In genomic region chr11:105507332-105507971, GRCm38 (mm10) we compare ENCODE assay signal across 13 mouse cellular contexts. TPM values are rescaled to one million over a fixed set of nuclear protein-coding genes. Genes with fewer than 3 reads are reported as not detected.
DNase-seq lines count a peak whose midpoint lies in the region; ATAC-seq and TF ChIP-seq lines count a peak whose summit lies in the region.
"Had no signal": no experiment of that assay in that cellular context is flagged by ENCODE, and none has a peak within 500 bp of the region (broad histone marks: within the 10 kb centered on the region; RNA-seq: fewer than 3 reads in every experiment).

No protein-coding gene starts in this region.

- TF ChIP-seq CTCF in layer of hippocampus, adult 2 months (conservative IDR thresholded peaks at IDR 0.05) = no peak
- TF ChIP-seq CTCF in embryonic fibroblast, embryonic 13.5 days (IDR thresholded peaks at IDR 0.05; ENCODE audit: borderline replicate concordance, insufficient read depth, low read length) = no peak

- H3K4me2 ChIP-seq in limb, embryonic 12.5 days = peak overlapping the region; percentile 25; the same call in 1 of the 2 replicates
- no peak overlapping the region; the same call in 1 of the 2 replicates for H3K4me2 ChIP-seq in neural tube, embryonic 11.5 days (ENCODE audit: low read depth)
- H3K4me2 ChIP-seq: liver, embryonic 13.5 days had no signal

- peaks cover 11% of the 10 kb centered on the region for H3K4me1 ChIP-seq in embryonic fibroblast, embryonic 13.5 days (ENCODE audit: control insufficient read depth, insufficient read depth, low read length)
- peaks cover 25% of the 10 kb centered on the region for H3K4me1 ChIP-seq in limb, embryonic 12.5 days (replicated peaks)
- peaks cover 24% of the 10 kb centered on the region for H3K4me1 ChIP-seq in neural tube, embryonic 11.5 days (ENCODE audit: control insufficient read depth, insufficient read depth, low read length)

- no peak overlapping the region for H3K9ac ChIP-seq in limb, embryonic 12.5 days (replicated peaks)
- no peak overlapping the region for H3K9ac ChIP-seq in neural tube, embryonic 11.5 days (ENCODE audit: low read length)
- H3K9ac ChIP-seq: liver, embryonic 13.5 days had no signal

- no peak for DNase-seq in layer of hippocampus, adult 2 months (ENCODE audit: low spot score in 2 of 2)
- no peak for DNase-seq in layer of hippocampus, adult 9-10 months (ENCODE audit: low spot score)
- DNase-seq in neural tube, embryonic 11.5 days (ENCODE audit: low spot score) = no peak
- no peak for DNase-seq in cerebellum, adult 9-11 months
- DNase-seq in cerebellum, postnatal 10 days = no peak
- DNase-seq in thymus, postnatal 36 days = no peak
- DNase-seq: cerebellum, postnatal 36 days; liver, embryonic 13.5 days had no signal

- no peaks in the 10 kb centered on the region for H3K36me3 ChIP-seq in limb, embryonic 12.5 days
- H3K36me3 ChIP-seq in neural tube, embryonic 11.5 days (ENCODE audit: control insufficient read depth, insufficient read depth, low read length) = no peaks in the 10 kb centered on the region
- H3K36me3 ChIP-seq: liver, embryonic 13.5 days had no signal

- H3K9me3 ChIP-seq in limb, embryonic 12.5 days = no peaks in the 10 kb centered on the region
- no peaks in the 10 kb centered on the region for H3K9me3 ChIP-seq in neural tube, embryonic 11.5 days (ENCODE audit: control insufficient read depth, low read length)
- H3K9me3 ChIP-seq: liver, embryonic 13.5 days had no signal

- H3K27ac ChIP-seq in layer of hippocampus, adult 2 months = peak overlapping the region; percentile 89
- peak overlapping the region; percentile 54 for H3K27ac ChIP-seq in embryonic fibroblast, embryonic 13.5 days (ENCODE audit: insufficient read depth, low read length)
- peak overlapping the region; percentile 53 for H3K27ac ChIP-seq in limb, embryonic 12.5 days
- H3K27ac ChIP-seq in neural tube, embryonic 11.5 days (ENCODE audit: low read depth, low read length) = peak overlapping the region; percentile 34; the same call in 1 of the 2 replicates
- H3K27ac ChIP-seq: kidney, postnatal 0 days; liver, embryonic 13.5 days; stomach, postnatal 0 days had no signal

- TF ChIP-seq POLR2A in embryonic fibroblast, embryonic 13.5 days (IDR thresholded peaks at IDR 0.05; ENCODE audit: low read depth, low read length) = no peak

- no peaks in the 10 kb centered on the region; the same call in 1 of the 2 replicates for H3K27me3 ChIP-seq in limb, embryonic 12.5 days
- H3K27me3 ChIP-seq in neural tube, embryonic 11.5 days (ENCODE audit: control insufficient read depth, insufficient read depth, low read length) = no peaks in the 10 kb centered on the region

- H3K4me3 ChIP-seq in layer of hippocampus, adult 2 months = no peak overlapping the region
- no peak overlapping the region for H3K4me3 ChIP-seq in embryonic fibroblast, embryonic 13.5 days (ENCODE audit: insufficient read depth, low read length)
- no peak overlapping the region for H3K4me3 ChIP-seq in limb, embryonic 12.5 days (replicated peaks)
- no peak overlapping the region for H3K4me3 ChIP-seq in neural tube, embryonic 11.5 days (ENCODE audit: low read depth, low read length)
- H3K4me3 ChIP-seq: liver, embryonic 13.5 days had no signal

- 35% methylated on average over 8 of the region's 8 CpGs for WGBS in limb, embryonic 12.5 days
- 26% methylated on average over 8 of the region's 8 CpGs for WGBS in neural tube, embryonic 11.5 days

- no peak; the same call in 1 of the 2 replicates for ATAC-seq in limb, embryonic 12.5 days (ENCODE audit: insufficient number of reproducible peaks, insufficient read depth, low FRiP score, low TSS enrichment, low read depth)
- ATAC-seq in neural tube, embryonic 11.5 days (ENCODE audit: insufficient read depth, low FRiP score, low TSS enrichment) = peak; percentile 39
- ATAC-seq: CD4-positive, CD25-positive, alpha-beta regulatory T cell, adult 4 months had no signal

RNA-seq across cellular contexts. Expression of gene March10, which starts 50.9 kb away (rescaled TPM):
- total RNA-seq in layer of hippocampus, adult 2 months (2021) = under 1 TPM; 0.79 to 0.87 TPM
- polyA plus RNA-seq in embryonic fibroblast, embryonic 13.5 days (2011; ENCODE audit: insufficient read length, low read depth, missing spikeins) = not detected in 2 replicates
- 0.32 TPM in 1 of 2 replicates, not detected in the other for polyA plus RNA-seq in limb, embryonic 12.5 days (2016; fragmentation: Nextera tagmentation; extraction: Ambion mirVana)
- not detected in 2 replicates for polyA plus RNA-seq in neural tube, embryonic 11.5 days (2014; fragmentation: Nextera tagmentation; extraction: Ambion mirVana)
- polyA plus RNA-seq: CD4-positive, CD25-positive, alpha-beta regulatory T cell, adult 4 months; liver, embryonic 13.5 days; stomach, postnatal 0 days had no signal

Comparison
In these comparisons a context has a peak if more than half of its experiments do, and no peak if none do; other contexts are left out.
1. H3K27ac ChIP-seq: peak in every context shown above with its lines; median percentile 89 in layer of hippocampus, adult 2 months; 54 in embryonic fibroblast, embryonic 13.5 days; 53 in limb, embryonic 12.5 days; 34 in neural tube, embryonic 11.5 days.